Mouse (Mus musculus): Measurements from ENCODE around the gene Wdhd1. TPM values are rescaled to one million over a fixed set of nuclear protein-coding genes. Genes with fewer than 3 reads are reported as not detected.

Wdhd1 gene
- polyA plus RNA-seq, 1 experiment = 3.3 TPM

GRCm38 (mm10) chr14:47285271-47285670, 8.6 kb upstream of the Wdhd1 start:
- WGBS = 76% methylated on average over 2 of the region's 2 CpGs
- DNase-seq (ENCODE audit: low read depth, low spot score) = no peak

- DNase-seq (ENCODE audit: low read depth, low spot score) = no peak
- 62% methylated on average over 7 of the region's 7 CpGs for WGBS
Measured at GRCm38 (mm10) chr14:47283568-47283967, 6.9 kb upstream of the Wdhd1 start.

GRCm38 (mm10) chr14:47281535-47281934, 4.9 kb upstream of the Wdhd1 start:
- no peak for DNase-seq (ENCODE audit: low read depth, low spot score)
- 60% methylated on average over 4 of the region's 4 CpGs for WGBS

GRCm38 (mm10) chr14:47279058-47279457, 2.4 kb upstream of the Wdhd1 start:
- 73% methylated on average over 2 of the region's 2 CpGs for WGBS
- no peak for DNase-seq (ENCODE audit: low read depth, low spot score)

- DNase-seq (ENCODE audit: low read depth, low spot score) = no peak
- WGBS = under 1% methylated on average over 22 of the region's 22 CpGs
Measured at GRCm38 (mm10) chr14:47276036-47276603, 537 bp downstream of the Wdhd1 start.

- no peak for DNase-seq (ENCODE audit: low read depth, low spot score)
- 28% methylated on average over 3 of the region's 3 CpGs for WGBS
Measured at GRCm38 (mm10) chr14:47275417-47275816, 1.2 kb downstream of the Wdhd1 start.

GRCm38 (mm10) chr14:47273751-47274150, 2.9 kb downstream of the Wdhd1 start:
- 89% methylated on average over 3 of the region's 3 CpGs for WGBS
- no peak for DNase-seq (ENCODE audit: low read depth, low spot score)

- whole genome bisulfite sequencing = 81% methylated on average over 2 of the region's 2 CpGs
- no peak for DNase-seq (ENCODE audit: low read depth, low spot score)
Measured at GRCm38 (mm10) chr14:47269706-47270105, 7.0 kb downstream of the Wdhd1 start.

- WGBS = 98% methylated on average over 4 of the region's 4 CpGs
- DNase-seq (ENCODE audit: low read depth, low spot score) = no peak
Measured at GRCm38 (mm10) chr14:47269056-47269455, 7.6 kb downstream of the Wdhd1 start.

GRCm38 (mm10) chr14:47265829-47266228, 10.8 kb downstream of the Wdhd1 start:
- DNase-seq (ENCODE audit: low read depth, low spot score) = no peak
- WGBS = 92% methylated on average over 8 of the region's 8 CpGs

GRCm38 (mm10) chr14:47264866-47265265, 11.8 kb downstream of the Wdhd1 start:
- WGBS = 94% methylated on average over 3 of the region's 3 CpGs
- DNase-seq (ENCODE audit: low read depth, low spot score) = no peak

GRCm38 (mm10) chr14:47249839-47250238, 26.8 kb downstream of the Wdhd1 start:
- 76% methylated on average over 6 of the region's 6 CpGs for WGBS
- peak; percentile 1 for DNase-seq (ENCODE audit: low read depth, low spot score)

GRCm38 (mm10) chr14:47242753-47243152, 33.9 kb downstream of the Wdhd1 start:
- 75% methylated on average over 4 of the region's 4 CpGs for WGBS
- DNase-seq (ENCODE audit: low read depth, low spot score) = no peak

GRCm38 (mm10) chr14:47241046-47241445, 35.6 kb downstream of the Wdhd1 start:
- DNase-seq (ENCODE audit: low read depth, low spot score) = no peak
- WGBS = 91% methylated on average over 6 of the region's 6 CpGs

- DNase-seq (ENCODE audit: low read depth, low spot score) = no peak
- WGBS = 48% methylated on average over 1 of the region's 1 CpGs
Measured at GRCm38 (mm10) chr14:47240600-47240999, 36.1 kb downstream of the Wdhd1 start.

- no peak for DNase-seq (ENCODE audit: low read depth, low spot score)
- 88% methylated on average over 4 of the region's 4 CpGs for WGBS
Measured at GRCm38 (mm10) chr14:47237286-47237685, 39.4 kb downstream of the Wdhd1 start.

- DNase-seq (ENCODE audit: low read depth, low spot score) = no peak
- WGBS = 92% methylated on average over 7 of the region's 7 CpGs
Measured at GRCm38 (mm10) chr14:47236491-47236890, 40.2 kb downstream of the Wdhd1 start.

- WGBS = 83% methylated on average over 5 of the region's 5 CpGs
Measured at GRCm38 (mm10) chr14:47234526-47235250, 42.0 kb downstream of the Wdhd1 start.

GRCm38 (mm10) chr14:47234032-47234431, 42.6 kb downstream of the Wdhd1 start:
- DNase-seq (ENCODE audit: low read depth, low spot score) = no peak
- 87% methylated on average over 3 of the region's 3 CpGs for WGBS

More at GRCm38 (mm10) chr14:47234526-47235250, 42.0 kb downstream of the Wdhd1 start:
- no peak for DNase-seq (ENCODE audit: low read depth, low spot score)

- no peak for DNase-seq (ENCODE audit: low read depth, low spot score)
- 73% methylated on average over 2 of the region's 2 CpGs for WGBS
Measured at GRCm38 (mm10) chr14:47233602-47234001, 43.1 kb downstream of the Wdhd1 start.

GRCm38 (mm10) chr14:47229796-47230376, 46.8 kb downstream of the Wdhd1 start:
- DNase-seq (ENCODE audit: low read depth, low spot score) = no peak
- WGBS = 56% methylated on average over 11 of the region's 11 CpGs

All from large intestine, adult 2 months (tissue).